Mouse (Mus musculus): ENCODE data around the gene Chchd6.

DNA sequence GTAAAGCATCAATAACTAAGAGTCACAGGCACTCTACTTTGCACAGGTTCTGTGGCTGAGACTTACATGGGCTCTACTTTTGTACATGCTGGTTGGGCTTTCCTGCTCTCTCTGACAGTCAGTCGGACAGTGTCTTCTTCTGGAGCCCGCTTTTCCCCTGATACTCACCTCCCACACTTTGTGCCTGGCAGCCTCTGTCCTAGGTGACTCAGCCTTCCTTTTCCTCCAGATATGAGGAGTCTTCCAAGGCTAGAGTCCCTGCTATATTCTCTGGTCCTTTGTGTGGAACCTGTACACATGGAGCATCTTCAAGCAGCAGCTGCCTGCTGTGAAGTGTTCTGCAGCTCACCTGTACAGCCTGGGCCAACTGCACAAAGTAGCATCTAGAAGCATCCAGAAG, 201.6 kb downstream of the Chchd6 start:
- TF ChIP-seq CTCF (IDR thresholded peaks at IDR 0.05) (no peak), POLR2A (IDR thresholded peaks at IDR 0.05; ENCODE audit: insufficient read depth, low read depth, low read length) (no peak), EP300 (IDR thresholded peaks at IDR 0.05; ENCODE audit: insufficient read depth, low read depth, low read length) (no peak)

All from heart, adult 2 months (tissue).